Mouse (Mus musculus): ENCODE measurements at regions not wholly inside any gene's neighbourhood (a gene's known extent, or its start where the extent isn't known, plus 50 kb on each side); places are given as distances from the start of the nearest gene placed in this dataset.

DNA sequence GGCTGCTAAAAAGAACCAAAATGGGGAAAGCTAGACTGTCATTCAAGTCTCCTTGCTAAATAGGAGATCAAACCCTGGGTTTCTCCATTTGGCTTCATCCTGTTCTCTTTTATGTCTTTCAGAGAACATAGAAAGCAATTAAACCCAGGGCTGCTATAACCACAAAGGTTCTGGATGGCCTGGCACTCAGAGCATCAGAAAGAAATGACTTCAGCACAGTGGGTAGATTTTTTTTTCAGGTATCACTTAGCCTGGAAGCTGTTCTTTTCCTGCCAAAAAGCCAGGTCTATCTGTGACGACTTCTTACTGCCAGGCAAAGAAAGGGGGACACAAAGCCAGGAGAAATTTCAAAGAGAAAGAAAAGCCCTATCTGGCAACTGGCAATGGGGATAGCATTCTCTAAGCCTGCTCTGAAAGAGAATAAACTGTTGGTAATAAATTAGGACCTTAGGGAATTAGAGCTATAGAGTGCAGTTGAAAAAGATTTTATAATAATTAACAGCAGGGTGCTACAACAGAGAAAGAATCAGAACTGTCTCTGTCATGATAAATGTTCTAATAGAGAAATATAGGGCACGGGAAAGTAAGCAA is 225.7 kb downstream of the Gm10283 start:
- no peak overlapping the region for H3K27ac ChIP-seq (ENCODE audit: low read depth, low read length)
- no peak for TF ChIP-seq CTCF (IDR thresholded peaks at IDR 0.05; ENCODE audit: low read depth)
- no peak overlapping the region for H3K9ac ChIP-seq
- no peaks in the 10 kb centered on the region for H3K9me3 ChIP-seq (ENCODE audit: low read length)
- no peak overlapping the region for H3K4me3 ChIP-seq (ENCODE audit: low read depth, low read length)
- 22% methylated on average over 2 of the region's 2 CpGs for WGBS
- ATAC-seq (no peak), DNase-seq (no peak)
- no peaks in the 10 kb centered on the region for H3K4me1 ChIP-seq (ENCODE audit: insufficient read depth)
- no peaks in the 10 kb centered on the region for H3K36me3 ChIP-seq (ENCODE audit: insufficient read depth)
- H3K4me2 ChIP-seq (ENCODE audit: low read depth), result no peak overlapping the region
- H3K27me3 ChIP-seq (ENCODE audit: insufficient read depth, low read length), result no peaks in the 10 kb centered on the region

DNA sequence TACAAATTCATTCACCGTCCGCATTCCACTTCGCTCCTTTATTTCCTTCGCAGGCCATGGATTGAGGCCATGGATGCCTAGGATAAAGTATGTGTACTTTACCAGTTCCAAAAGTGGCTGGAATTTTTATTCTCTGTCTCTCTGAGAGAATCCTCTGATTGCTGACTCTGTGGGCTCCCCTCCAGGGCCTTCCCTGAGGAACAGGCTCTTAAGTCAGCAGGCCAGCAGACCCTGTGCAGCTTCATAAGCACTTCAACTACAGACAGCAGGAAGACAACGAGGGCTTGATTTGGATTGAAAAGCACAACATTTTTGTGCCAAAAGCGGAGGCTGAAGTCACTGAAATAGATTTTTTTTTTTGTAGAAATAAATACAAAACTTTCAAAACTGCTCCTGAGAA is 252.7 kb downstream of the Gm10283 start:
- Histone ChIP-seq H3K9me3 (ENCODE audit: low read length) (no peaks in the 10 kb centered on the region), H3K27me3 (ENCODE audit: insufficient read depth, low read length) (no peaks in the 10 kb centered on the region), H3K36me3 (ENCODE audit: insufficient read depth) (no peaks in the 10 kb centered on the region), H3K4me2 (ENCODE audit: low read depth) (no peak overlapping the region), H3K27ac (ENCODE audit: low read depth, low read length) (no peak overlapping the region), H3K9ac (no peak overlapping the region), H3K4me3 (ENCODE audit: low read depth, low read length) (no peak overlapping the region), H3K4me1 (ENCODE audit: insufficient read depth) (no peaks in the 10 kb centered on the region)
- DNase-seq (no peak), ATAC-seq (no peak)
- WGBS, result 66% methylated on average over 6 of the region's 6 CpGs
- no peak for TF ChIP-seq CTCF (IDR thresholded peaks at IDR 0.05; ENCODE audit: low read depth)

DNA sequence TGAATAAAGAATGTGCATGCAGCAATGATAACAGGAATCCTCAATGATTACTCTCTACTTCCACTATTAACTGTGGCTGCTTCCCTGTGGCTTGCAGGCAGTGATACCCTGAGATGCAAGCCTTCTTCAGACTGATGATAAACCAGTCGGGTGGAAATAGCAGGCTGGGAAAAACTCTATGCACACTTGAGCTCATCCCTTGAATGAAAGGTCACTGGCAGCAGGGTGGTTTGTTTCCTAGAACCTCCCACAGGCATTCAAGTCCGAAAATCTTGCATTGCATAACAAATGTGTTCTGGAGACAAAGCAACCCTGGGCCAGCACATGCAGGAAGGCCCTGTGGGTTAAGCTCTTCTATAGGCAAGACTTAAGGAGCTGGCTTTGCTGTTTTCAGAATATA is 253.3 kb downstream of the Gm10283 start:
- Histone ChIP-seq H3K9ac (no peak overlapping the region), H3K27me3 (ENCODE audit: insufficient read depth, low read length) (no peaks in the 10 kb centered on the region), H3K9me3 (ENCODE audit: low read length) (no peaks in the 10 kb centered on the region), H3K36me3 (ENCODE audit: insufficient read depth) (no peaks in the 10 kb centered on the region), H3K4me2 (ENCODE audit: low read depth) (no peak overlapping the region), H3K4me3 (ENCODE audit: low read depth, low read length) (no peak overlapping the region), H3K27ac (ENCODE audit: low read depth, low read length) (no peak overlapping the region), H3K4me1 (ENCODE audit: insufficient read depth) (no peaks in the 10 kb centered on the region)
- 16% methylated on average over 2 of the region's 2 CpGs for WGBS
- DNase-seq (no peak), ATAC-seq (no peak)
- TF ChIP-seq CTCF (IDR thresholded peaks at IDR 0.05; ENCODE audit: low read depth), result no peak

DNA sequence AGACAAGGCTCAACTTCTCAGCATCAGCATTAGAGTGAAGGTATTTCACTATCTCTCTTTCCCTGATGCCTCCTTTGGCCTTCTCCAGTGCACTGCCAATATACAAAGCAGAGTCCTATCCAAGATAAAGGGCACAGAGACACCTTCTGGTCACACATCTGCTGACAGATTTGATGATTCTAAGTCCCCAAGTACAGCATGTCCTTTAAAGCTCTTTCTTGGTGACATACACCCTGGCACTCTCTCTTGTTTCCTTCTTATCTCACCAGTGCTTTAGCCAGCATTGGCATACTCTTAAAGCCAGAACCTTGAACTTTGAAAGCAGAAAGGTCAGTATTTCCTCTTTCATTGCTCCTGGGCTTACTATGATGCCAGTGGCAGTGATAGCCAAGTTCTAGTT is 255.4 kb downstream of the Gm10283 start:
- no peak for TF ChIP-seq CTCF (IDR thresholded peaks at IDR 0.05; ENCODE audit: low read depth)
- no peaks in the 10 kb centered on the region for H3K36me3 ChIP-seq (ENCODE audit: insufficient read depth)
- H3K4me1 ChIP-seq (ENCODE audit: insufficient read depth), result no peaks in the 10 kb centered on the region
- no peaks in the 10 kb centered on the region for H3K9me3 ChIP-seq (ENCODE audit: low read length)
- H3K9ac ChIP-seq, result no peak overlapping the region
- DNase-seq, result no peak
- no peak overlapping the region for H3K4me2 ChIP-seq (ENCODE audit: low read depth)
- no peak overlapping the region for H3K4me3 ChIP-seq (ENCODE audit: low read depth, low read length)
- H3K27ac ChIP-seq (ENCODE audit: low read depth, low read length), result no peak overlapping the region
- ATAC-seq, result no peak
- no peaks in the 10 kb centered on the region for H3K27me3 ChIP-seq (ENCODE audit: insufficient read depth, low read length)

DNA sequence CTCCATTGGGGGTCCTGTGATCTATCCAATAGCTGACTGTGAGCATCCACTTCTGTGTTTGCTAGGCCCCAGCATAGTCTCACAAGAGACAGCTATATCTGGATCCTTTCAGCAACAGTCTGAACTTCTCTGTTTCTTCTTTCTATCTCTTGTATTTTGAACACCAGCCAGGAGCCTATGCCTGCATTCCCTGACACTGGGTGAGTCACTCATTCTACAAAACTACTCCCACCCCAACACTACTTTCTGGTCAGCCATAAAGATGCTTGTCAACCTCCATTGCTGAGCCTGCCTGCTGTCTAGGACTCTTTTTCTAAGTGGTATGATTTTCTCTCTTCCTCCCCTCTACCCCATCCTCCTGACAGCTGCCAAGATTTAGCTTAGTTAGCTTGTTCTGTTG is 261.6 kb downstream of the Gm10283 start:
- Histone ChIP-seq H3K4me3 (ENCODE audit: low read depth, low read length) (no peak overlapping the region), H3K4me1 (ENCODE audit: insufficient read depth) (no peaks in the 10 kb centered on the region), H3K36me3 (ENCODE audit: insufficient read depth) (no peaks in the 10 kb centered on the region), H3K27me3 (ENCODE audit: insufficient read depth, low read length) (no peaks in the 10 kb centered on the region), H3K9me3 (ENCODE audit: low read length) (no peaks in the 10 kb centered on the region), H3K9ac (no peak overlapping the region), H3K4me2 (ENCODE audit: low read depth) (no peak overlapping the region), H3K27ac (ENCODE audit: low read depth, low read length) (no peak overlapping the region)
- no peak for TF ChIP-seq CTCF (IDR thresholded peaks at IDR 0.05; ENCODE audit: low read depth)
- no peak for ATAC-seq
- no peak for DNase-seq

DNA sequence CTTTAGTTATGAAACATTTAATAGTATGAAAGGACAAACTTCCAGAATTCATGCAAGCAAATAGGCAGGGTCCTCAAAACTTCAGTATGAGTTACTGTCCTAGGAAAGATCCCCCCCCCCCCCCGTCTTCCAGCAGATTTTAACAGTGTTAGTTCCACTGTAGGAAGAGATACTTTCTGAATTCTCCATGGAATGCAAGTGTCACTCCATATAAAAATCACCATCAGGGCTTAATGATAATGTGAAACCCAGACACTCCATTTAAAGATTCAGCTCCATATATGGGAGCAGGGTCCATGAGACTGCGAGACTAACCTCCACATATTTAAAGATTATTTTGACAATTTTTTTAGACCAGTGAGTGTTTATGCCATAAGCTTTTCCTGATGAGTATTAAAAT is 282.1 kb downstream of the Gm10283 start:
- no peak for TF ChIP-seq CTCF (IDR thresholded peaks at IDR 0.05; ENCODE audit: low read depth)
- 84% methylated on average over 2 of the region's 2 CpGs for WGBS
- H3K36me3 ChIP-seq (ENCODE audit: insufficient read depth), result no peaks in the 10 kb centered on the region

DNA sequence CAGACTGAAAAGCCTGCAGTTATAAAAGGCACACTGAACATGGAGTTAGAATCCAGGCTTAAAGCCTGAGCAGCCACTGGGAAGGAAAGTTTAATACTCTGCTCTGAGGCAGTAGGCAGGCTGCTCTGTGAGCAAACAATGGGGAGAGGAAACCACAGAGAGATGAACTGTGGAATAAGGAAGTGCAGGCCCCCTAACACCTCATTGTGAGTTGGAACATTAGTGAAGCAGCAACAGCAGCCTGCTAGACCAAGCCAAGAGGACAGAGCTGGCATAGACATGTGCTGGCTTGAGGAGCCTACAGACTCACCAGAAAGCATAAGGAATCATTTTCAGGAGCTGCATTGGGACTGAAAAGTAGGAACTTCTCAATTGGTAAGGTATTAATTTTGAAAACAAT is 307.4 kb downstream of the Gm10283 start:
- DNase-seq (no peak), ATAC-seq (no peak)
- Histone ChIP-seq H3K9me3 (ENCODE audit: low read length) (no peaks in the 10 kb centered on the region), H3K4me2 (ENCODE audit: low read depth) (no peak overlapping the region), H3K4me1 (ENCODE audit: insufficient read depth) (no peaks in the 10 kb centered on the region), H3K36me3 (ENCODE audit: insufficient read depth) (no peaks in the 10 kb centered on the region), H3K9ac (no peak overlapping the region), H3K27me3 (ENCODE audit: insufficient read depth, low read length) (no peaks in the 10 kb centered on the region), H3K27ac (ENCODE audit: low read depth, low read length) (no peak overlapping the region), H3K4me3 (ENCODE audit: low read depth, low read length) (no peak overlapping the region)
- TF ChIP-seq CTCF (IDR thresholded peaks at IDR 0.05; ENCODE audit: low read depth), result no peak

More for the DNA sequence above, 282.1 kb downstream of the Gm10283 start:
- Histone ChIP-seq H3K4me2 (ENCODE audit: low read depth) (no peak overlapping the region), H3K9ac (no peak overlapping the region), H3K4me3 (ENCODE audit: low read depth, low read length) (no peak overlapping the region), H3K27me3 (ENCODE audit: insufficient read depth, low read length) (no peaks in the 10 kb centered on the region), H3K4me1 (ENCODE audit: insufficient read depth) (no peaks in the 10 kb centered on the region), H3K9me3 (ENCODE audit: low read length) (no peaks in the 10 kb centered on the region), H3K27ac (ENCODE audit: low read depth, low read length) (no peak overlapping the region)
- ATAC-seq (no peak), DNase-seq (no peak)
